Mouse (Mus musculus): ENCODE data around the gene Lmtk2.

DNA sequence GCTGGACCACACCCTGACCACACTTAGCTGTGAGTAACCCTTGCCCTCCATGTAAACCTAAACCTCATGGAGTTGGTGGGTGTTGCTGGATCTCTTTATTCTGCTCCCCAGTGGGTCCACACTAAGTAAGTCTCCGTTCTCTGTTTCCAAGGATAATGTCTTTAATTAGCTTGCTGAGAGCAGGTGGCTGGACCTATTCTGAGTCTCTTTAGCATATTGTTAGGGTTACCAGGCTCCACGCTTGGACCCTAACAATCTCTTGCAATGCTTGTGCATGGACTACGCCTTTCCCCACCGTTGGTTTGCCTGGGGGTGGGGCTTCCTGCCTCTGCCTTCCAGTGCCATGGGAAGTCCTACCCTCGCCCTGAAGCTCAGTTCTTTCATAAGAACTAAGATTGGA is 36.1 kb upstream of the Lmtk2 start:
- TF ChIP-seq CTCF (IDR thresholded peaks at IDR 0.05; ENCODE audit: low read depth, low read length) (no peak), POLR2A (IDR thresholded peaks at IDR 0.05; ENCODE audit: extremely low read depth, insufficient read depth, low read length) (no peak)
